Mouse (Mus musculus) lung, postnatal 4 days (tissue): ENCODE results near the gene Tapbp.
A peak's percentile ranks its signal among the peaks of the same experiment; 100 is the strongest.
"Not testable (repeated sequence)": the region's sequence is repeated elsewhere in the genome, so short reads cannot be mapped to it uniquely, and the experiment has no call there.

ENCODE experiments used
- DNase-seq, 2 experiments: peaks; one replicate each; pipeline ENCODE4 v3.0.0; 2021

The Tapbp gene

DNA sequence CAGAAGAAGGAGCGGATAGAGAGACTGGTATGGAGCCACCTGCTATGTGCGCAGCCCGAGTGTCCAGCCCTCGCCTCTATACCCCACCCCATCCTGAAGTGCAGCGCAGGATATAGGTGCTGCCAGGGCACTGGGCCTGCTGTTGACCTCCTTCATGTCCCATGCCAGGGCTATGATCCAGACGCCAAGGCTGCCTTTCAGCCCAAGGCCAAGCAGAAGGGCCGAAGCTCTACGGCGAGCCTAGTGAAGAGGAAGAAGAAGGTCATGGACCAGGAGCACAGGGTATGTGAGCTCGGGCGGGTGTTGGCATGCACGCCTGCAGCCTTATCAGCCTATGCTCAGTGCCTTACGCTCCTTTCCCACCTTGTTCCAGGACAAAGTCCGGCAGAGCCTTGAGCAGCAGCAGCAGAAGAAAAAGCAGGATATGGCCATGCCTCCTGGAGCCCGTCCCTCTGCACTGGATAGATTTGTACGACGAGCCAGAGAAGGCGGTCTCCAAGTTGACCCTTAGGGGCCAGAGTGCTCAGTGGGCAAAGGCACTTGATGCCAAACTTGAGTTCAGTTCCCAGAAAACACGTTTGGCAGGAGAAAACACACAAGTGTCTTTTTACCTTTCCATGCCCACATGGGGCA lies 33.3 kb downstream of the Tapbp start:
- no peak for DNase-seq

DNA sequence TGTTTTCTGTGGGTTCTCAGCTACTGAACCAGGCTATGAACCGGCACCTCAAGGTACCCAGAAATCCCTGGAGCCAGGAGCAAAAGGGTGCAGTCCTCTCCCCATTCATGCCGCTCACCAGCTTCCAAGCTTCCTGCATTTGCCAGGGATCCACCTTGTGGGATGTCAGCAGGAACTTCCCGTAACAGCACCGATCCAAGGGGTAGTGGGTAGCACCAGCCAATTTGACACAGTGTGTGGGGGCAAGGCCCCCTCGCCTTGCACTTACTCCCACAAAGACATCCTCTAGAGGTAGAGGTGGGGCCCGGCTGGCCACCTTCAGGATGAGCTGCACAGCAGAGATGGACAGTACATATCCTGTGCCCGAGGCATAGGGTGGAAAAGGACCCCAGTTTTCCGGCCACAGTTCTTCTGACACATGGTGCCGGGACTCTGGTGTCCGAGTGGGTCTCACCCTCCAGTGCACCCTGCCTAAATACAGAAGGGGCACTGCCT lies 34.5 kb downstream of the Tapbp start:
- DNase-seq = no peak

DNA sequence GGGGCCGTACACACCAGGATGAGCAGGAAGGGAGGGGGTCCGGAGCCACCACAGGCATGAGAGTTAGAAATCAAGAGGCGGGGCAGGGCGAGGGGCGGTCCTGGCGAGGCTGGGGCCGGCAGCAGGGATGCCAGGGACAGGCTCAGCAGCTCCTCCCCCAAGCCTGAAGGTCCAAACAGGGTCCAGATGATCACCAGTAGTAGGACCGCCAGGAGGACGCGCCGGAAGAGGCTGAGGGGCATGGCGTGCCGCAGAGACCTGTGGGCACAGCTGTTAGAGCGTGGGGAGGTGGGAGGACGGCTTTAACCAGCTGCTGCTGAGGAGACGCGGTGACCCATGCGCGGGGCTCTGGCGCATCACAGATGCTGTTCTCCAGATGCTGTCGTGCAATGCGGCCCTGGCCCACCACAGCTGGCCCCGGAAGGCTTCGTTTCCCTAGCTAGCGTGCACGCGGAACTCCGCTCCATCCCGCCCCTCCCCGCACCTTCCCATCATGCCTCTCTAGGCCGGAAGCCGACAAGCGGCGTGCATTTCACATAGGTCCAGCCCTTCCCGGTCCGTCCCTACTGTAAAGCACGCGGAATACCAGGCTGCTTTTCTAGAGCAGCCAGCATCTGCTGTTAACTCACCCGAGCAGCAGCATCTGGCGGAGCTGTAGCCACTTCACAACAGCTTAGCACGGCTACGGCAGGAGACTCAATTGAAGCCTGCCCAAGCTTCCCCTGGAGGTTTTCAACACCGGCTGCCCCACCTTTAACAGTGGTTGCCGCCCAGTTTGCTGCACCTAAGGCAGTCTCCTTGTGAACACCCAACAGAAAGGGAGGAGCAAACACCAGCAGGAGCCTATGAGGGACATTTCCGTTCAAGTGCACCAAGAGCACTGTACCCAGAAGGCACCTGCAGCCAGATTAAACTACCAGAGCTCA lies 35.6 kb downstream of the Tapbp start, which contains the start of gene B3galt4:
Gene B3galt4 (minus strand): TSS at position 468 of the 926 bp plus-strand sequence.
- DNase-seq = peak; percentile 85 to 88

DNA sequence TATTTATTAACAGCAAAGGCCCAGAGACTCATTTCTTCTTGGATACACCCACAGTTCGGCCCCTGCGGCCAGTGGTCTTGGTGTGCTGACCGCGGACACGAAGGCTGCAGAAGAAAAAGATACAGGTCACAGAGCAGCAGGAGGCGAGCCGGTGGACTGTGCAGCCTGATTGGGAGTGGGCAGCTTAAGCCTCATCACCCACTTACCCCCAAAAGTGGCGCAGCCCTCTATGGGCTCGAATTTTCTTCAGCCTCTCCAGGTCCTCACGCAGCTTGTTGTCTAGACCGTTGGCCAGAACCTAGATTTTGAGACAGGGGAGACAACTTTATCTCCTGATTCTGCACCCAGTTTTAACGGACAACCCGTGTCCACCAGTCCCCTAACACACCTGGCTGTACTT lies 36.3 kb downstream of the Tapbp start:
- DNase-seq = not testable (repeated sequence)

DNA sequence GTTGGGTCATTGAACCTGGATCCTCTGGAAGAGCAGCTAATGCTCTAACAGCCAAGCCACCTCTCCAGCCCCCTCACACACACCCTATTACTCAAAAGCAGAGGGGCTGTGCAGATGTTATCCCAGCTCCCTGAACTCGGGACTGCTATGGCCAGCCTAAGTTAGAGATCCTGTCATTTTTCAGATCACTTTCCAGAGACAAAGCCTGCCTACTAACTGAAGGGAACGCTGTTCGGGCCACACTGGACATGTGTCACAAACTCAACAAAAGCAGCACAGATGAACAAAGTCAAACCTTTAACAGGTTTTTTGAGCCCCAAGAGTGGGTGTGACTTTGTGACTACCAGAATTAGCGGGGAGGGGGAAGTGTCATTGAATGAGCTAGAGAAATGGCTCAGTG lies 37.2 kb downstream of the Tapbp start:
- DNase-seq = no peak

DNA sequence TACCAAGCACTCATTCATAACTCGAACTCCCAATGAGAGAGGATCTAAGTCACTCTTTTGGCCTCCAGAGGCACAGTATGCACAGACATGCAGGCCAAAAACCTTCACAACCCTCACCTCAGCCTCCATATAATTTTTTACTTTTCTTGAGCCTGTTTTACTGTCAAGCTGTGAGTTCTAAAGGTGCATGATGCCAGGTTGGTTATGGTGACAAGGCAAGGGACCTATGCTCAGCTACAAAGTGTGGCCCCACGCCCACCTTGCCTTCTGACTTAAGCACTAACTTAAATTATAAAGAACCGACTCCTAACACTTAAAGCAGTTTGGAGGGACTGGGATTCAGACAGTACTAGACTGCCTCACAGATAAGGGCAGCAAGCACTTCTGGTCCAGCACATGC lies 37.6 kb downstream of the Tapbp start:
- no peak for DNase-seq

DNA sequence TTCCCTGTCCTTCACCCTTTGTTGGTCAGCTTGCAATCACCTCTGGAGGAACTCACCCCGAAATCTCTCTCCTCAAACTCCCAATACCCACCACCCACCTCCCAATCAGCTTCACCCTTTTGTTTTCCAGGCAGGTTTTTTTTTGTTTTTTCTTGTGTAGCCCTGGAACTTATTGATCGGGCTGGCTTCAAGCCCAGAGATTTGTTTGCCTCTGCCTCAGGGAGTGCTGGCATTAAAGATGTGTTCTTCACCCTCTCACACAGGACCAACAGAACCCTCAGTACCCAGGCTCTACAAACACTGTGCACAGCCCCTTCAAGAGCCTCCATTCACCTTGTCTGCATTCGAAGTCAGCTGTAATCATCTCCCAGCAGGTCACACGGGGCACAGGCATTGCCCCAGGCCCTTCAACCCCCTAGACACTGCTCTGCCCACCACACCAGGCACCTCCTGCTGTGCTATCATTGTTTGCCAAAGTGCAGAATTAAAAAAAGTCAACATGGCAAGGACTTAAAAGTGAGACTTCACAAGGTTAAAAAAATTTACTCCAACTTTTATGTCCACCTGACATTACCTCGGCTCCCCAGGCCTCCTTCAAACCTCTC lies 38.4 kb downstream of the Tapbp start:
- DNase-seq = no peak

DNA sequence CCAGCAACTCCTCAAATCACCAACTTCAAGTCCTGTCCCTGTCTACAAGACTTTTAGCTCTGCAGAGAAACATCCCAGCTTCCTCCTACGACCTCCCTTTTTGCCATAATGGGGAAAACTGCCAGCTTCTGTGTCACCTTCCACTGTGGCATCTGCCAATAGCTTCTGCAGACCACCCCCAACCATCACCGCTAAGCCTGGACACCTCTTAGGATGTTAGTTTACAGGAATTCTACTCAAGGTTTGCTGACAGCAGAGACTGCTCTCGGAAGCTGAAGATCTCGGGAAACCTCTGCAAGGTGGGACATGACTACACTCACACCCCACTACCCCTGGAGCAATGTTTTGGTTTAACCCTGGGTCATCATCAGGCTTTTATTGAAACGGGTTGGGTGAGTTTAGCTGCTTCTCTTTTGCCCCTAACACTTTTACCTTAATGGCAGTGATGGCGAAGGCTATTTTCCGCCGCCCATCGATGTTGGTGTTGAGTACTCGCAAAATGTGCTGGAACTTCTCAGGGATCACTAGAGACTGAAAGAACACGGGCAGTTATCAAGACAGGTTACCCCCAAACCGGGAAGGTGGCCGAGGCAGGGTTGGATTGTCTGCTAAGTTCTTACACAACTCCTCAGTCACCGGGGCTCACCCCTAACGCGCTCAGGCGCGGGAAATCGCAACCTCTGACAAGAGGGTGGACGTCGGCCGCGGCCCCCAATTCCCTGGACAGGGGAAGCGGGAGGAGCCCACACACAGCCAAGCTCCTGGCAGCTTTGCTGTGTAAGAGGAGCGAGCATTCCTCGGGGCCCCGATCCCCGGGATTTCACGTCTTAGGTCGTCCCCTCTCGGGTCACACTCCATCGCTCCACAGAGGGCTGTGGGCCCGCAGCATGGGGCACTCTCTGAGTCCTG lies 39.2 kb downstream of the Tapbp start:
- DNase-seq = no peak

DNA sequence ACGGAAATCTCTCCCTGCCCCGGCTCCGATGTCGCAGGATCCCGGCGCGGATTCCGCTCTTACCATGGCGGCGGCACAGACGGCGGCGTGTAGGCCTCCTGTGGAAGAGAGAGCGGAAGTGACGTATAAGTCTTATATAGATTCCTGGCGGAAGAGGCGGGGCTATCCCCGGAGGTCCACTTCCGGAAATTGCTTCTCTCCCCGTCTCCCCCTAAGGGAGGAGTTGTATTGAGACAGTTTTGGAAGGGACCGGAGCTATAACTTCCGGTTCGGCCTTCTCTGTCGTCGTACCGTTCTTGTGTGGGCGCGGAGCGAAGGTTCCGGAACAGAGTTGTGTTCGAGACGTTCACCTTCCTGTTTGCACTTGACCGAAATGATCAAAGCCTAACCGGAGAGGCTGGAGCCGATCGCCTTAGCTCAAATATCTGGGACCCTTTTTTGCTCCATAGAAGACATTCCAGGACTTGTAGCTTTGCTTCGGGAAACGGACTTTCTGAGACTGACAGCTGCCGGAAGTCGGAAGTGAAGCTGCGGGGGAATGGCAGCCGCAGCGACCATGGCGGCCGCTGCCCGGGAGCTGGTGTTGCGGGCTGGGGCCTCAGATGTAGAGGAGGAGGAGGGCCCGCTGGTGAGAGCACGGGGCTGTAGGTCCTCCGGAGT lies 40.0 kb downstream of the Tapbp start, which contains the start of the genes Vps52 and Rps18:
Gene Vps52 (plus strand): TSS at position 258 of the 660 bp plus-strand sequence.
Gene Rps18 (minus strand): TSS at position 447 of the 660 bp plus-strand sequence.
- DNase-seq = peak; percentile 96

DNA sequence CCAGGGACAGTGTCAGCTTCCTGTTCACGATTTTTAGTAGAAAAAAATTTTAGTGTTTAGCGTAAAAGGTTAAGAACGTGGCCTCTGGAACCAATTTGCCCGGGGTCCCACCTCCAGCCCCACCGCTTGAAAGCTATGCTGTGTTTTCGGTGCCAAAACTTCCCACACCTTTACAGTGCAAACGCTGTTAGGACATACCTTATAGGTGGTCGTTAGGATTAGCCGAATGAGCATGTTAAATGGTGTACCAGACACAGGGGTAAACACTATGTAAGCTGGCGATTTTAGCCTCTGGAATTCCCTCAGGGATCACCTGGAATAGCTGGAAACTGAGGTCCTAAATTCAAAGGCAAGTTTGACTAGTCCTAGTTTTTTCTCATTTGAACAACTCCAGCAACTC lies 40.6 kb downstream of the Tapbp start:
- no peak for DNase-seq

DNA sequence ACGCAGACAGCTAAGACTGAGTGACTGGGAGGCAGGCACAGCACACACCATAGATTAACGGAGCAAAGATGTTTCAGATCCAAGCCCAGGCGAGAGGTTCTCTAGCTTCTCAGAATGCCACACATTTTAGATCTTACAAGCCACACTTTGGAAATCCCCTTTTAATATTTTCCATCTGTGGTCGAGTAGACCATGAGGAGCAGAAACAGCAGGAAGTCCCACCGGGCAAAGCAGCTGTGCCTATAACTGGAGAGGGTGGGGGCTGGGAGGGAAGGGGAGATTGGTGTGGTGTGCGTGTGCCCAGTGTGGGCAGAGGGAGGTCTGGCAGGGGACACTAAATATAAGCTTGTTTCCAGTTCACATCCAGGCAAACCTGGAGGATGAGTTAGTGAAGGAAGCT lies 41.8 kb downstream of the Tapbp start:
- DNase-seq = no peak

DNA sequence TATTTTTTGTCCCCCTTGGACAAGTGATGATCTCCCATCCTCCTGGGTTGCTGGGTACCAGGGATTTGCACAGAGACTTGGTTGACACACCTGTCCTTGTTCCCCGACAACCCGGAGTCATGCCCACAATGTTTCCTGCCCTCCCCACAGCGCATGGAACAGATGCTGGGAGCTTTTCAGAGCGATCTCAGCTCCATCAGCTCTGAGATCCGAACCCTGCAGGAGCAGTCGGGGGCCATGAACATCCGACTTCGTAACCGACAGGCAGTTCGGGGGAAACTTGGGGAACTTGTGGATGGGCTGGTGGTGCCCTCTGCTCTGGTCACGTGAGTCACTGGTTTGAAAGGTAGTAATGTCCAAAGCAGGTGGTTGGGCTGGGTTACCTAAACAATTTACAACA lies 42.8 kb downstream of the Tapbp start:
- peak in 1 of 2 experiments; percentile 20 for DNase-seq

DNA sequence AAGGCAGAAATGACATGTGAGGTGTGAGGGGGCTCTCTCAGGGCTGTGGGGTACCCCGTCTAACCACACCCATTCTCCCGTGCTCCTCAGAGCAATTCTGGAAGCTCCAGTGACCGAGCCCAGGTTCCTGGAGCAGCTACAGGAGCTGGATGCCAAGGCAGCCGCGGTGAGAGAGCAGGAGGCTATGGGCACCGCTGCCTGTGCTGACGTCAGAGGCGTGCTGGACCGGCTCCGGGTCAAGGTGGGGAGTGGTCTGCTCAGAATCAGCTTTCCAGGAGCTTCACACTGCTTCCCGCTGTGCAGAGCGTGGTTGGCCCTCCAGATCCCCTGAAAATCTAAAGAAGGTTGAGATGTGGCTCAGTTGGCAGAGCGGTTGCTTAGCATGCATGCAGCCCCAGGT lies 43.4 kb downstream of the Tapbp start:
- peak in 1 of 2 experiments; percentile 34 for DNase-seq

DNA sequence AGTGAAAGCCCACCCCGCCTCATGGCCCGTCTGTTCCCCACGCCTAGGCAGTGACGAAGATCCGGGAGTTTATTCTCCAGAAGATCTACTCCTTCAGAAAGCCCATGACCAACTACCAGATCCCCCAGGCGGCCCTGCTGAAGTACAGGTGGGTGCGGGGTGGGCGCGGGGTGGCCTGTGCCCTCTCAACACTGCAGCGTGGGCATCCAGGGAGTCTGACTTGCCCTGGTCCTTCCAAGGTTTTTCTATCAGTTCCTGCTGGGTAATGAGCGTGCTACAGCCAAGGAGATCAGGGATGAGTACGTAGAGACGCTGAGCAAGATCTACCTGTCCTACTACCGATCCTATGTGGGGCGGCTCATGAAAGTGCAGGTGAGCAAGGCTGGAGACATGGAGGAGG lies 44.2 kb downstream of the Tapbp start:
- no peak for DNase-seq

DNA sequence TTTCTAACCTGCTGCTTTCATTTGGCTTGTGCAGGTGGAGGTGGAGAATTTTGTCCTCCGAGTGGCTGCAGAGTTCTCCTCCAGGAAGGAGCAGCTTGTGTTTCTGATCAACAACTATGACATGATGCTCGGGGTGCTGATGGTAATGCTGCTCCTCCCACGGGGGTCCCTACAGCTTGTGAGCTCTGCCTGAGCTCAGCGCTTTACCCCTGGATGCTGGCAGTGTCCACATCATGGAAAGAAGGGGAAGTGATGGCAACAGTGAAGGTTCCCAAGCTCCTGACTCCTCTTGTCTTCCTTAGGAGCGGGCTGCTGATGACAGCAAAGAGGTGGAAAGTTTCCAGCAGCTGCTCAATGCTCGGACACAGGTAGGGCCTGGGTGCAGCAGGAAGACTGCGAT lies 47.2 kb downstream of the Tapbp start:
- DNase-seq = no peak

DNA sequence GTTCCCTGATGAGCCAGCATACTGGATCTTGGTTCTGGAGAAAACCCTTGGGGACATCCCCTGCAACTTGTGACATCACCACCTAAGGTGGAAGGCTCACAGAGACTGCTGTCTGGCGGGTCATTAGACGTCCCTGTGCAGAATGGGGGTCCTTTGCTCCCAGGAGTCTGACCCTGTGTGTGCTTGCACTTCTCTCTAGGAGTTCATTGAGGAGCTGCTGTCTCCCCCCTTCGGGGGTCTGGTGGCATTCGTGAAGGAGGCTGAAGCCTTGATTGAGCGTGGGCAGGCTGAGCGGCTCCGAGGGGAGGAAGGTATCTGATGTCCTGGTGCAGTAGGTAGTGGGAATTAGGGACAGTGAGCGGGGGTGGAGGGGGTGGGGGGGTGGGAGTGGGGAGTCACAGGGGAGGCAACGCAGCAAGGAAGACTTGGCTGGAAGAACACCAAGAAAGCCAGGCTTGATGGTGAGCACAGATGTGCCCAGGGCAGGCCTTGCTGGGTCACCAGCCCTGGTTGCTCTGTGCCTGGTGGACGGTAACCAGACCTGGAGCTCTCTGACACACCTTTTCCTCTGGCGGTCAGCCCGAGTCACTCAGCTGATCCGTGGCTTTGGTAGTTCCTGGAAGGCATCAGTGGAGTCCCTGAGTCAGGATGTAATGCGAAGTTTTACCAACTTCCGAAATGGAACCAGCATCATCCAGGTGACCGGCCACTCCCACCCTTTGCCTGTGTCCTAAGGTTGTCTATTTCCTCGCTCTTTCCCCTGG lies 49.6 kb downstream of the Tapbp start:
- no peak for DNase-seq

DNA sequence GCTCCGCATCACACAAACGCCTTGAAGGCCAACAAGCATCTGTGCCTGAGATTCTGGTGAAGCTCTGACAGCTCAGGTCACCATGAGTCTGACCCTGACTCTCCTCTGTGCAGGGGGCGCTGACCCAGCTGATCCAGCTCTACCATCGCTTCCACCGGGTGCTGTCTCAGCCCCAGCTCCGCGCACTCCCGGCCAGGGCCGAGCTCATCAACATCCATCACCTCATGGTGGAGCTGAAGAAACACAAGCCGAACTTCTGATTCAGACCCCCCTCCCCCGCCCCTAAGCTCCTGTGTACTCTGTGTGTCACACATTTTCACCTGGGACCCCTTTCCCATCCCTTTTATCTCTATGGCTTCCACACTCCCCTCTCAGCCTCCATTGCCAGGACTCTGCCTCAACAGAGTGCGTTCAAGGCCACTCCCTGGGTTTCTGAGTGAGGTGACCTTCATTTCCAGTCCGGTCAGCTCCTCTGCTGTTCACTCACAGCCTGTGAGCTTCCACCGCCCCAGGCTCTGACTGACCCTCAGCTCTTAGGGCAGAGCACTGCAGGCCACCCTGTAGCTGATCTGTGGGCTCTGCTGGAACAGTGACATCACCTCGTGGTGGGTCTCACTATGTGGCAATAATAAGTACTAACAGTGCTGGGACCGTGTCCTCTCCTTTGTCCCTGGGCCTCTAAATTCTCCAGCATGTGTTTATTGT lies 50.3 kb downstream of the Tapbp start:
- peak in 1 of 2 experiments; percentile 24 for DNase-seq

DNA sequence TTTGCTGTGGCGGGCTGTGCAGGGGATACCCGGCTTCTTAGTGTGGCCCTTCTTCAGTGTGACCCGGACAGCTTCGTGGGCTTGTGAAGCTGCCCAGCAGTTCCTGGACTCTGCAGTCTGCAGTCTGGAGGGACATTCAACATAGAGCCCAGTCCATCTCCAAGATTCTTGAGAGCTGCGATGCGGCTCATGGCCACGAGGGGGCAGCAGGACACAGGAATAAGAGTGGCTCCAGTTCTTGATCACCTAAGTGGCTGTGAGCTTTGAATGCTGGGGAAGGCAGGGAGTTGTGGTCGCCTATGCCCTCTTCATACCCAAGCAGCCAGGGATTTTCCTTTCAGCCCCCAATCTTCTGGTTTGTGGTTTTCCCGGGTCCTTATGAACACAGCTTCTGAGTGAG lies 52.8 kb downstream of the Tapbp start:
- peak; percentile 76 to 83 for DNase-seq

DNA sequence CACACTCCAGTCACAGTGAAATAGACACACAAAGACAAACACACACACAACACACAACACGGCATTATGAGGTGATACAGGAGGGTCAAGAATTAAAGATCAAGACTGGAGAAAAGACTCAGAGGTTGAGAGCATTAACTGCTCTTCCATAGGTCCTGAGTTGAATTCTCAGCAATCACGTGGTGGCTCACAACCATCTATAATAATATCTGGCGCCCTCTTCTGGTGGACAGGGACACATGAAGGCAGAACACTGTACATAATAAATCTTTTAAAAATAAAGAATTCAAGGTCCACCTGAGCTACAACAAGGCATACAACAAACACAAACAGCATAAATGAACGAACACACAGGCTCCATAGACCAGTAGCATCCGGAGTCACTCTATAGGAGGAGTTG lies 53.2 kb downstream of the Tapbp start:
- peak in 1 of 2 experiments; percentile 51 for DNase-seq

DNA sequence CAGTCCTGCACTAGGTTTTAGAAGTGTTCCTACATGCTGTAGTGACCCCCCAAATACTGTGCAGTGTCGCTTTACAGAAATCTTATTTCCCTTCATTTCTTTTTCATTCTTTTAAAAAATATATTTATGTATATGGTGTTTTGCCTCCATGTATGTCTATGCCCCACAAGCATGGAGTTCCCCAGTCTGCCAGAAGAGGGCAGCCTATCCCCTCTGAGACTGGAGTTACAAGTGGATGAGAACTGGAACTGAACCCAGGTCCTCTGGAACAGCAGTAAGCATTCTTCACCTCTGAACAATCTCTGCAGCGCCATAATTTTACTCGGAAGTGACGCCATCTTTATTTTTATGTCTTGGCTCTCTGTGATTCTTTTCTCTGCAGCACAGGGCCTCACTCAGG lies 53.7 kb downstream of the Tapbp start:
- no peak for DNase-seq
